Mouse (Mus musculus) G1E (cell line): ENCODE results near the gene G6pc.

Source experiments
- CTCF ChIP-seq: IDR thresholded peaks from 2 replicates; pipeline ENCODE4 v1.5.1; 2012; ENCODE audit warnings: low read depth, low read length, inconsistent platforms, mixed read lengths
- GATA1 ChIP-seq: IDR thresholded peaks from 2 replicates; pipeline ENCODE4 v1.6.1; 2012; ENCODE audit warnings: borderline replicate concordance, low read length, inconsistent platforms, mixed read lengths

DNA sequence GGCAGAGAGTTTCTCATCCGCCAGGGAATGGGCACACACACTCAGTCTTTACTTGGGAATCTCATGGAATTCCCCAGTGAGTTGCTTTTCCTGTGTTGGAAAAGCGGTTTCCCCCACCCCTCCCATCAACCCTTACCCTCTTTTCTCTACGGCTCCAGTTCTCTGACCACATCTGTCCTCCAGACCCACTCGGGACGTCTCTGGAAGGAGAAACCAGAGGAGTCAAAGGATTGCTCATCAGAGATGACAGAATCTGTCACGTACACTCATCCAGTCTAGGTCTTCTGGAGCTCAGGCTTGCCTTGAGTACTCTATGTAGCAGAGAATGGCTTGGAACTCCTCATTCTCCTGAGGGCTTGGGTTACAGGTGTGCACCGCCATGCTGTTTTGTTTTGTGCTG is 18.6 kb upstream of the G6pc start:
- TF ChIP-seq CTCF (no peak), GATA1 (no peak)
